Mouse (Mus musculus) kidney, postnatal 36 days (tissue): ENCODE results near the gene Farsb.

Experiments used
- DNase-seq, 2 experiments: peaks; one replicate each; pipeline ENCODE4 v3.0.0; 2021 to 2022; ENCODE audit warnings: mixed read lengths in 2 of 2

Farsb gene

DNA sequence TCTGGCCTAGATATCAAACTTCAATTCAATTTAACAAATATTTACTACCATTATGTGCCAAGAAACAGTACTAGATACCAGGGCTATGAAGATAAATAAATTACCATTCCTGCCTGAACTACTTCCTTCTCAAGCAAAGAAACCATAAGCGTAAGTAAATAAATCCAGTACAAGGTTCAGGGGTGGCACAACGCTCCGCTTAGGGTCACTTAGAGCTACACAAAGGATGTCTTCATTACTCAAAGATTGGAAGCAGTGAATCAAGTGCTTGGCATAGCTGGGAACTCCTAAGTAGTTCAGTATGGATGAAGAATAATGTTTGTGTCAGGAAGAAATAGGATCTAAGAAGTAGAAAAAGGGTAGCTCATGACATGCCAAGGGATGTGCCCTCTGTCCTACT, 5.3 kb downstream of the Farsb start:
- DNase-seq: no peak

DNA sequence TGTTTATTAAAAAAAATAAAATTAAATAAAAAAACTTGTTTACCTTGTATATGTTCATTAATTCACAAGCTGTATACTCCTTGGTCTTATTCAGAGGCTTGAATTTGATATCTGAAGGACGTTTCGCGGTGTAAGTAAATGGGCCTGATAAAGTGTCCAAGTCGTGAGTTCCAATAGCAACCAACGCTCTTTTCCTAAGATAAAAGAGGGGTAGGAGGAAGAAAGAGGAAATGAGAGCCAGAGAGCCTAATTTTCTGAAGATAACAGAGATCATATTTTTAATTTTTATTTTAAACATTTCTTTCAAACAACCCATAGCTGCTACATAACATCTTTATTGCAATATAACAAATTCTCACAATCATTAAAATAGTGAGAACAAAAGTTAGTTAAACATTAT, 16.3 kb downstream of the Farsb start:
- DNase-seq: no peak

DNA sequence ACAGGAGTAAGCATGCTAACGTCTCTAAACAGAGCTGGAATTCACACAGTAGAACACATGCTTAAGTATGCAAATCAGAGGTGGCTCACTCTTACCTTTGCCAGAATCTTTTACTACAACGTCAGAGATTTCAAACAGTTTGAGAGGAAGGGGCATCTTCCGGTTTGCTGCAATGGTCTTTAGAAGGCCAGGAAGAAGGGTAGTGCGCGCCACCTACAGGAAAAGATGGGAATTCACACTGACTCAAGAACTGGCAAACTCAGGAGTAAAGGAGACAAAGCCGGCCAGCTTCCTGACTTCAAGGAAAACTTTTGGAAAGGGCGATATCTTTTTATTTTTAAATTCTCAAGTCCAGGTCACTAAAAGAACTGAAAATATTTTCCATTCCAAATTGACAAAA, 34.0 kb downstream of the Farsb start:
- peak; percentile 41 to 58 for DNase-seq

DNA sequence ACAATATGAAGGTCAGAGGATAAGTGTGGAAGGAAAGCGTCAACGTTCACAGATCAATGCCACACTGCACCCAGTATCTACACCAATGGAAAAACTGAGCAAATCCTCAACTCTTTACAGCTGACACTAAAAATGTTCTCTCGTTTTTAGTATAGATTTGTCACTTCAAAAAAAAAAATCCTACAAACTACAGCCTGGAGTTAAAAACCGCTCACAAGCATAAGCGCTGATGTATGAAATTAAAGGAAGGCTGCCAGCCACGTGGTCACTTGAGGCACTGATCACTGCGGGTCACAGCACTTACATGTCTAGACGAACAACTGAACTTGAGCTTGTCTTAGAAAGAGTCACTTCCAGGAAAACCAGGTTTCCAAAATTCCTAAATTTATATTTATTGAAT, 34.8 kb downstream of the Farsb start:
- DNase-seq: peak in 1 of 2 experiments; percentile 45

DNA sequence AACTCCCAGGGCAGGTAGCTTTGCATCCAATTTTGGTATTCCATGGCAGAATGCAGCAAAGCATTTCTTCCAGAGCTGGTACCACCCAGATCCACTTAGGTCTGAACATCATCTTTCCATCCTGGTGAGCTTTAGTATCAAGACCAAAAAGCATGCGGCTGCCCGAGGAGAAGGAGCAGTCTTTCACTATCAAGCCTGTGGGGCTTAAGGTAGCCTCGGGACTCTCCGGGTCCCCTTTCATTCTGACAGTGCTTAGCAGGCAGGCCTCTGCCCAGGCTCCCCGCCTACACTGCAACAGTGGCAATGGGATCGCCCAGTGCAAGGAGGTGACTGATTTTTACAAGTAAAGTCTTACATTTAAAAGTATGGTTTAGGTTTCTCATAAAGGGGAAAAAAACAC, 36.2 kb downstream of the Farsb start:
- no peak for DNase-seq

DNA sequence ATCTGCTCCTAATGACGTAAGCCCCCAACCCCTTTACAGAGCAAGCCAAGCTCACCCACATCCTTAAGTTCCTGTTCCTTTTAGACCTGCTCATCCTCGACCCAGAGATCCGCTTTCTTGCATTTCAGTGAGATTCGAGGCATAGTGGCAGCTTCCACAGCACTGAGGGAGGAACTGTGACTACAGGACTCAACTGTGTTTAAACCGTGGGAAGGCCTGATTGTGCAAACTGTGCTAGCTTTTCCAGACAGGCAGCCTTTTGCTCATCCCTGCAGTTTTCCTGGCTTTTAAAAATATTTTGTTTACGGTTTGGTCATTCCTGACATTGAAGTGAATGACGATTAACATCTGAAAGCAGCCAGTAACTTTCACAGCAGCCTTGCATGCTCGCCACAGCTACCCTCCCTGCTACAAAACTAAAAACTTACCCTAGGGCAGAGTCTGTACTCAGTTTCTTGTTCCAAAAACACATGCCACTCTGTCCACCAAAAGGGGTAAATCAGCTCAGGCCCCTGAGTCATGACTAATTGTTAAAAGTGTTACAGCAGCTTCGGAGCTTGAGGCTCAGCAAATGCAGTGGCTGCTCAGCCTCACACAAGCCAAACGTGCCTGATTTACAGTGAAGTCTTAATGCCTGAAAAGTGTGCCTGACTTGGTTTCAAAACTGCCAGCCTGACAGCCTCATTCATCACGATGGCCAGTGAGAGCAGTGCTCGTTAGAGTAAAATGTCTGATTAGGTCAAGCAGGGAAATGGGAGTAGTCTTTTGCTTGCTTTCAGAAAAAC, 37.4 kb downstream of the Farsb start:
- no peak for DNase-seq

DNA sequence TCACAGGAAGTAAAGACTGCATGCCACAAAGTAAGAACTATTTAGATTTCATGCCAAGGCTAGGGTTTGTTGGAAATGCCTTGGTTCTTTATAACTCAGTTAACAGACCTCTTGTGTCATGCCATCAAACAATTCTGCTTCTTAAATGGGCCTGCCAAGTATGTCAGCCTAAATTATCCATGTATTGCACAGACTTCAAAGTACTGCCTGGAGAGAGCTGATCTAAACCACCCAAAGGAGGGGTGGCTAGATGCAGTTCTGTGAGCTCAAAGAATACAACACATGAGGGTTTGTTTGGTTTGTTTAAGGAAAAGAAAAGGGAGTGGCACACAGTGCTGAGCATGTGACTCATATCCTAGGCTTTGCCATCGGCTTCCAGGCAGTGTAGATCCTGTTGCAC, 40.6 kb downstream of the Farsb start:
- DNase-seq: no peak

DNA sequence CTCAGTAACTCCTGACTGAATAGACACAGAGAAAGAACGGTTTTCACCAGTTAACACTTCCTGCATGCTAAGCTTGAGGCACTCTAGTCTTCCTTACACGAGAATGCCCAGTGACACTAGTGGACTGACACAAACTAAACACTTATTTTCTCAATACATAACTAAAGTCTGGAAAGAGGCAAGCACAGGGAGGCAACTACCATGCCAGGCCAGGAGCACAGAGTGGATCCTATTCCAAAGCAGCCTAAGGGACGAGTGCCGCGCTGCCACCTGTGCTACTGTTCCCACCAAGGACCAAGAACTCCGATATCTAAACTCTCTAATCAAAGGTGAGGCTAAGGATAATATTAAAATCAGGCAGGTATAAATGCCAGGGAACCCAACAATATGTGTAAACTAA, 42.0 kb downstream of the Farsb start:
- DNase-seq: no peak

DNA sequence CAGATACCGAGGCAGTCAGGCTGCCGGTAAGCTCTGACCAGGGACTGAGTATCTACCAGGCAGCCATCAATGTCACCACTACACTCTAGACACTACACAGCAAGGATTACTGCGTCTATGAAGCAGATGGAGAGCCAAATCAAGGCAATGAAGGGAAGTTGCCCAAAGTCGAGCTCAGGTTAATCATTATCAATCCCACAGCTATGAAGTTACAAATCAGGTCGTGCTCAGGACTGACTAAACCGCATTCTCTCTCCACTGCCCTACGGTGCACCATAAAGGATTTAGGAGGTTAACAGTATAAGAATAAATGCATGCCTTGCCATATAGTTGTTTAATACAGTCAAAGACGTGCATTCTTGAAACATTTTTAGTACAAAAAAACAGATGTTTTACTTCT, 42.5 kb downstream of the Farsb start:
- peak; percentile 28 to 55 for DNase-seq

DNA sequence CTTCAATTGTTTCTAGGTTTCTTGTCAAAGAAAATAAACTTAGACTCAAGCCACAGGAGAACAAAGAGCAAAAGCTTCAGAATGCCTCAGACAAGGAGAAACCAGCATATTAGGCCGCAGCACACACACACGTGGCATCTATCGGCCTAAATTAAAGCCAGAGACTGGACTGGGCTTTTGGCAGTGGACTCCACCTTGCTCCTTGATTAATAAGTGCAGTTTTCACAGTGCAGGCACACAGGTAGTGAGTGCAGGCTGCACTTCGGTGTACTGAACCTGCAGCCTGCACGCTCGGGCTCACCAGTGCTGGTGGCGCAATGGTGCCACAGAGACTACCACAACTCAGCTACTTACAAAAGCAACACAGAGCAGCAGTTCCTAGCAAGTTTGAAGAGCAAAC, 45.6 kb downstream of the Farsb start:
- no peak for DNase-seq

DNA sequence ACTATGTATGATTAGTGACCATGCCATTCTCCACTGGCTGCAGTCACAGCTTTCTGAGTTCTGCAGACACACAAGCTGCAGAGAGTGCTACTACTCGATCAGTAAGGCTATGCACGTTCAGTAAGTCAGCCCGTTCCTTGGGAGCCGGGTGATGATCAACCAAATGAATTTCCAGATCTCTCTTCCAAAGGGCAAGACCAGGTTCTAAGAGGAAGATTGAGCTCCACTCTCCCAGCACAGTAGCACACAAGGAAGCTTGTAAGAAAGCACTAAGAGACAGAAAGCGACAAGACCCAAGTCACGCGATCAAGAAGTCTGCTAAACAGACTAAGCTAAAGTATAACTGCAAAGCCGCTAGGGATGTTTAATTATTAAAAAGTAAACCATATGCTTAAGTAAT, 48.0 kb downstream of the Farsb start:
- DNase-seq: peak; percentile 56 to 80

DNA sequence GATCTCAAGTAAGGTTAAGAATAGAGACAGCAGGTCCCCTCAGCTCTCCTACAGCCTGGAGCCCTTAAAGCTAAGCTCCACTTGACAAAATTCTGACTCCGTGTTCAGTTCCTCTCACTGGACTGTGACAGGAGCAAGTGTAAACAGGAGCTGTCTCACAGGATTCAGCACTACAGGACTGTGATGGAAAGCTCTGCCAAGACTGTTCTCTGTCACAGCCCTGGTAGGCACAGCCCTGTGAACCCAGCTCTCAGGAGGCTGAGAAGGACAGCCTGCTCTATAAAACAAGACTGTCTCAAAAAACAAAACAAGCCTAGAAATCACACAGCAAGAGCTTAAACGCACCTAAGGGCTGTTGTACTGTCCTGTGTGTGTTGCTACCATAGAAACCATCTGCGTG, 51.5 kb downstream of the Farsb start:
- DNase-seq: no peak

DNA sequence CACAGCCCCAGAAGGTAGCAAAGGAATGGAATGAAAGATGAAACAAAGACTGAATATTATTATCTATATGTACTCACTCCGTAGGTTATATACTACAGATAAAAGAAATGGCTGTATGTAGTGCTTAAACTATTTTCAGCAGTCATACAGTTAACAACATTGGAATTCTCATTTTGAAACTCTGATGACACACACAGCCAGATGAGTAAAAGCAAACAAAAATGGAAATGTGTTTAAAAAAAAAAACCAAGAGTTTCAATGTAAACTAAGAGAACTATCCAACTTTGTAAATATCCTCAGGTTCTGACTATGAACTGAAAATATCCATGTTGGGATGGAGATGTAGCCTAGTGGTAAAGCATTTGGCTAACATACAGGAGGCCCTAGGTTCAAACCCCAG, 52.3 kb downstream of the Farsb start:
- no peak for DNase-seq

DNA sequence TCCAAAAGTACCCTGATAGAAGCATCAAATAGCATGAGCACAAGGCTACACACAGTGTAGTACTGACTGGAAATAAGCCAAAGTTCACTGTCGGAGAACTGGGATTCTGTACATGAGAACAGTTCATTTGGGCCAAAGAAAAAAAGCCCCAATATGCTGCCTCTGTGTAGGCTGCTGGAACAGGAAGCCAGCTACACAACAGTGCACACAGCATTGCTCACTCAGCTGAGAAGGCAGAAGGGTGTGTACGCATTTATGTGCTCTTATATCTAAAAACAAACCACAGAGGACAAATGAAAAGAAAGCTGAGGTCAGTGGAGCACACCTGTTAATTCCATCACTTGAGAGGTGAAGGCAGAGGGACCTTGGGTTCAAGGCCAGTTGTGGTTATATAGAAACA, 52.7 kb downstream of the Farsb start:
- no peak for DNase-seq

DNA sequence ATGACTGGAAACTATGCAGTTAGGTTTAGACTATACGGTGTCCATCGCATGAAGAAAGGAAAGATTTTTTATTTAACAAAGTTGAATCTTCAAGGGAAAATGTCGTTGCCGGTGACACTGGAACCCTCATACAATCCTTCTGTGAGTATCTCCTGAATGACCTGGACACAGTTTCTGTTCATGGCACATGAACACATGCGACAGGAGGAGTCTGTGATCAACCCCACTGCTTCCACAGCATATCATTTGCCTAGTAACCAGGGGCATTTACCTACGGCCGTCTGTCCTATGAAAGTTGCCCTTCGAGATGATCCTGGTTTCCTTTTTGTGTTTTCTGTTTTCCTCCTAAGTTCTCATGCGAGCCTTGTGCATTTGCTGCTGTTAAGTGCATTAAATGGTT, 55.2 kb downstream of the Farsb start:
- no peak for DNase-seq

DNA sequence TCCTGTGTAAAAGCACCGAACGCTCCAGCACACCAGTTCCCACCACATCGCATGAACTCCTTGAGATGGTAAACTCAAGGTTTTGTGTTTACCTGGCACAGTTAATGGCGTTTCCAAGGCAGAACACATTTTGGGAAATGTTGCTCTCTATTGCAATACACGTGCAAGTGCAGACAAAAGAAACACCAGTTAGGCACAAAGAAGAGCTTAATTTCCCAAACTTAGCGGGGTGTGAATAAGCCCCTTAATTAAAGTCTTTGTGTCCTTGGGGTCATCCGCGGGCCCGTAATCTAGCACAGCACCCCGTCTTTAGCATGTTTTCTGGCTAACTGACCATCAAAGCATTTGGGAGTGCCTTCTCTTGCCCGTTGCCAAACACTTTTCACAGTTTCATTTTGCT, 59.8 kb downstream of the Farsb start:
- DNase-seq: no peak

DNA sequence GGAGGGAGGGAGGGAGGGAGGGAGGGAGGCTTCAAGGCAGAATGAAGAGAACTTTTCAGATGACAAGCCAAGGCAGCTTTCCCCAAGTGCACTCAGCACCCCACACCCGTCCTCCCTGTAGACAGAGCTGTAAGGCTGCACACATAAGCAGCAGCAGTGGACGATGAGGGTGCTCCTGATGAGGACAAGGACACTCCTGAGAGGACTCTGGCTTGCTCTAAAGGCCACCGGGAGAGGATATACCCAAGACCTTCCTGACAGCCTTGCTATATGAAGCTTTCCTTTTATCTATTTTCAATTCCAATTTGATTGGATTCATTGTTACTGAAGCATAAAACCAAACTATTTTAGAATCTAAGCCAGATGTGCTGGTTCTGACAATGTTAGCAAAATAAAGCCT, 61.9 kb downstream of the Farsb start:
- DNase-seq: no peak

DNA sequence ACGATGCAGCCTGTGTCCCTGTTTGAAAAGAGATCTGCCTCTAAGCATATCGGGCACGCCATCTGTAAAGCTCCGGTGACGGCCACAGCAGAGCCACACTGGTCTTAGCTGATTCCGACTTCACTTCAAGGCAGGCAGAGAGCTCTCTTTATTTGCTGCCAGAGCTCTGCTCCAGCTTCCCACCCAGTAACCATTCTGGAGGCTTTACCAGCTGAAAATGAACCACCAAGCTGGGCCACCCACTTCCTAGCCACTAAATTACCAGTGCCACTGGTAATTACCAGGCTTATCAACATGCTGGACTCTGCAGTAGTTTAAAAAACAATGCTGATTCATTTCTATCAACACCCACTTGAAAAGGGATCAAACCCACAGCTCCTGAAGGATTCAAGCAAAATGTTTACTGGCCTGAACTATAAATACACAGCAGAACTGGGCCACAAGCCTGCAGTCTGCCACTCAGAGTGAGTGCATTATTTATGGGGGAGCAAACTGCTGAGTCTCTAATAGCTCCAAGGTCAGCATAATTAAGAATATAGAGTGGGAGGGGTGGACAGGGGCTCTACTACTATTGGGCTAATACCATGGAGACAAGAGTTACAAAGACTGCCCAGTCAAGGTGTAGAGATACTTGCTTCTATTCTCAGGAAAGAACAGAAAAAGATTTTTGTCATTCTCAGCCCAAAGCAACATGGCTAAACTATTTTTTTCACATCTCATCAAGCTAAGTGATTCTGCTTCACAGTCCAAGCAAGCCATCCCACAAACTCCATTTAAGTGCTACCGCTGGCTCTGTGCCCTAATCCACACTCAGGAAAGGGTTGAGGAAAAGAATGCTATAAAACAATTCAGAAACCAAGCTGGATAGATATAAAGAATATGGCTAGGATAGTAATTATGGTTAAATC, 62.6 kb downstream of the Farsb start:
- DNase-seq: no peak

DNA sequence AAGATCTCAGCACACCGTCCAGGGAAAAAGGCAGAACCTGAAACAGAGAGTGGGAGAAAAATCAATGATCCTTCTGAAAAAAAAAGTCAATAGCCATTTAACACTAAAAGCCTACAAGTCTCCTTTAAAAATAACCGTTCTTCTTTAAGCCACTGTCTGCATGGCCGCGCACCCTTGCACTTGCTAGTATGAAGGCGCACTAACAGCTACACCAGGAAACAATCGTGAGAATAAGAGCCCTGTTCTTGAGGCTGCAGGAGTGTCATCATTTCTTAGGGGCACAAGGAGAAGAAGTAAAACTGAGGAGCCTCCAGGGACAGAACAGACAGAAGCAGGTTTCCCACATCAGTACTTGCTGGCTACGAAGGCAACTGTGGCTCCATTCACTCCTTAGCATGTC, 63.4 kb downstream of the Farsb start:
- DNase-seq: no peak

DNA sequence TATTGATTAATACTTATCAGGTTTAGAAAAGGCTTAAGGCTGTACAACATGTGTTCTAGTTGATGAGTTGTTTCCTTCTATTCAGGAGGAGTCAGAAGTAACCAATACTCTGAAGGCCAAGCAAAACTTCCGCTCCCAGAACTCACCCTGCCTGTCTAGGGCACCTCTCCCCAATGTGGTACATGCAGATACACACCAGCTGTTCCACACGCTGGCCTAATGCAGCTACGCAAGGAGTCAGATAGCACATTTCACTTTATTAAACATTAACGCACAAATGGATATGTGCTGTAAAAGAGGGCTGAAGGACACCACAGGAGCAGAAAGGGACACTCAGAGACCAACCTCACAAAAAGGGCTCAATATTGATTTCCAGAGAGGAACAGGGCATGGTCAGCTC, 63.8 kb downstream of the Farsb start:
- DNase-seq: no peak

DNA sequence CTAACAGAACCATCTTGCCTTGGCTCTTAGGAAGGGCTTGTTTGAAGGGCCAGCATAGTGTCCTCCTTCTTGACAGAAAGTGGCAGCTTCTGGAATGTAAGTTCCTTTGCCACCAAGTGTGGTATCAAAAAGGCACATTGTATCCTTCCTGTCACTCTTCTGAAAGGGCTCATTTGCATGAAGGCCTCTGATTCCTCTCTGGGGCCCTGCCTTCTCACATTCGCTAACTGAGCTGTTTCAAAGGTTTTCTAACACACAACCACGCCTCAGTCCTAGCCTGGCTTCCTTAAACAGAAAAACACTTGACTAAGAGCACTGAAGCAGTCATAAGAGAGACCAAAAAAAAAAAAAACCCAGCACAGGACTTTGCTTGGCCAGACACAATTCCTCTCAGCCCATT, 66.1 kb downstream of the Farsb start:
- no peak for DNase-seq

DNA sequence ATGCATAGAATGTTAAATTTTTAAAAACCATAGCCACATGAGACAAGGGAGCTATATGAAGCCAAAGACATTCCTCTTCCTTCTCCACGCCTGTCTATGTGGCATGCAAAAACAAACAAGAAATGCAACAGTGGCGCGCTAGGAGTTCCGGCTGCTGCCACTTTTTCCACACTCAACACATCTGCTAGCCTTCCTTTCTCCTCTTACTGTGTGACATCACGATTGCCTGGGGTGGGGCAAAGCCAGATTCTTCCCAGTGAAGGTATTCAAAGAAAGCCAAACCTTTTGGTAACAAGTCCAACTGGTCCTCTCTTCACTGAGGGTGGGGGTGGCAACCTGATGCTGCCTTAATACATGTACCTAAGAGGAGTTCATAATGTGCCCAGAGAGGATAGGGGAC, 66.9 kb downstream of the Farsb start:
- DNase-seq: no peak

DNA sequence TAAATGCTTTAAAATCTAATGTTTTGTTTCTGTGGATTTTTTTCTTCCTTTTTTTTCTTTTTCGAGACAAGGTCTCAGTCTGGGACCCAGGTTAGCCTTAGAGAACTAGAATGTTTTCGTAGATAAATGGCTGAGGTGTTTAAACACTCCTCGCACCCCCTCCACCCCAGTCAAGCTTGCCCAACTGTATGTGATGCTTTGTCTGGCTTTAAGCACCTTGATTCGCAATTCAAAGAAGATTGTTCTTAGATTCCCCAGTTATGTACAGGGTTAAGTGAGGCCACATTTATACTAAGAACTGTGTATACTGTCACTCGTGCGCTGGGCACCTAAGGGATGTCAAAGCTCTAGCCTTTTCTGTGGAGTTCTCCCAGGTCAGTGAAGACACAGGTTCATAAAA, 68.4 kb downstream of the Farsb start:
- no peak for DNase-seq

DNA sequence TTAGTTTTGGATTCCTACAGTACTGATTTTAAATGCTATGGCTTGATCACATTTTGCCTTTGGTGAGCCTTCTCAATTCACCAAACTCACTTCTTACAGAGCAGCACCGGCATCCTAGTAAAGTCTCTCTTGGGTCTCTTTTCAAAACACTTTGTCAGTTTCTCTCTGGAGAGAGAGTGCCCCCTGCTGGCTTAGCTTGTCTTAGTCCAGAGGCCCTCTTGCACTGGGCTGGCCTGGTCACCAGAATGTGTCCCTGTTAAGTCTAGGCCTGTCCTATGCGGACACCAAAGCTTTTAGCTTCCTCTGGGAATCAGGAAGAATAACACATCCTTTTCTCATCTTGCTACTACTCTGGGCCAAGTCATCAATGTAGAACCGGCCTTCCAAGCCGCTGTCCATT, 69.1 kb downstream of the Farsb start:
- DNase-seq: peak; percentile 62 to 90
